ENCODE assay signal across 8 mouse cellular contexts in the genomic region with DNA sequence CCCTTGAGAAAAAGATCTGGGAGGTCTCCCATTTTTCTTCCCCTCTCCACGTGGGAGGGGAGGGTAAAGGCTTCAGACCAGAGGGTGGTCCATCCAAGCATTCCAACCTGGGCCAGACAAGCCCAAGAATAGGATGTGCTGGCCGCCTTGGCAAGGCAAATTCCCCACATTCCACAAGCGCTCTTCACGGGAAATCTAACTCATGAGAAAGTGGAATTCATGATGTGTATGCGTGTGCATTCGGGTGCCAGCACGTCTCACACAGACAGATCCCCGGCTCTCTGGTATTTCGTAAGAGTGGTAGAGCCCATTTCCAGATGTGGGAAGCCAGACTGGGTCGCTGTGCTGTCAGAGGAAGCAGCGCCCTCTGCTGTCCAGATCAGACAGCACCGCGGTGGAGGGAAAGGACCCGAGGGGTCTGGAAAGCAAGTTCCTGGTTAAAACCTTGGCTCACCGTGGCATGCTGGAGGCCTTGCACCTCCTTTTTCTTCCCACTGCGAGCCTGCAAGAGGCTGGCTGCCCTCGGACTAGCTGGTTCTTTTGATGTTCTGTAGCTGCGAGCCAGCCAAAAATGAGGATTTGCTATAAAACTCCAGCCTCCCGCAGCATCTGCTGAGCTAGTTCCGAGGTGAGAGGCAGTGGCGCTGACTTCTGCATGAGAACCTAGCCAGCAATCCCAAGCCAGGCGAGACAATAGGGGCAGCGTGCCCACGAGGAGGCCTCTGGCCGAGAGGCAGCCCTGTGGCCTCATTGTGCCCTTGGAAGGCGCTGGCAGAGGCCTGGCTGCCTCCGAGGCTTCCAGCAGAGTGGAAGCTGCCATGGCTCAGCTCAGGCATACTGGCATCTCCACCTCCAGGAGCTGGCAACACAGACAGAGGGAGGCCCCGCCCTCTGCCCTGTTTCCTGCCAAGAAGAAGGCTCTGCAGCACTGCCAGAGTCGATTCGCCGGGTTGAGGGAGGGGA.
A peak's percentile ranks its signal among the peaks of the same experiment; 100 is the strongest.
DNase-seq lines count a peak whose midpoint lies in the region; ATAC-seq lines count a peak whose summit lies in the region.

No protein-coding gene starts in this region.

- peak; percentile 3 for DNase-seq in c-Kit-negative CD71-positive TER-119-positive erythroid progenitor cells, embryonic 14.5 days (ENCODE audit: low read depth, low spot score)
- peak; percentile 98 for DNase-seq in fibroblast of lung, adult 2 months (ENCODE audit: low read depth)
- DNase-seq in kidney, postnatal 14 days, result peak; percentile 94
- peak; percentile 64 for DNase-seq in liver, embryonic 13.5 days
- DNase-seq in neural tube, embryonic 10.5 days (ENCODE audit: extremely low spot score, low spot score), result peak; percentile 98

- ATAC-seq in CD4-positive, CD25-positive, alpha-beta regulatory T cell, adult 4 months, result peak; percentile 89
- ATAC-seq in heart, embryonic 14.5 days (ENCODE audit: insufficient number of reproducible peaks, insufficient read depth, low FRiP score, low read depth), result peak; percentile 54
- peak; percentile 60 for ATAC-seq in liver, embryonic 13.5 days (ENCODE audit: low read depth)
- ATAC-seq in stomach, embryonic 16.5 days (ENCODE audit: insufficient read depth, low FRiP score), result peak; percentile 71

- H3K4me1 ChIP-seq in heart, embryonic 14.5 days (ENCODE audit: control insufficient read depth in 2 of 2, insufficient read depth in 2 of 2, low read length in 2 of 2), result peaks cover 54 to 73% of the 10 kb centered on the region in 2 experiments
- peaks cover 34% of the 10 kb centered on the region for H3K4me1 ChIP-seq in liver, embryonic 13.5 days (replicated peaks)
- peaks cover 69% of the 10 kb centered on the region for H3K4me1 ChIP-seq in stomach, embryonic 16.5 days (ENCODE audit: control insufficient read depth, insufficient read depth, low read length)

- WGBS in heart, embryonic 14.5 days, result under 1% methylated on average over 31 of the region's 31 CpGs
- 1% methylated on average over 31 of the region's 31 CpGs for WGBS in liver, embryonic 13.5 days (ENCODE audit: insufficient replicate concordance)
- under 1% methylated on average over 31 of the region's 31 CpGs for WGBS in stomach, embryonic 16.5 days

- H3K9ac ChIP-seq in heart, embryonic 14.5 days (ENCODE audit: low read length), result peak overlapping the region; percentile 75
- peak overlapping the region; percentile 52 for H3K9ac ChIP-seq in liver, embryonic 13.5 days
- peak overlapping the region; percentile 77 for H3K9ac ChIP-seq in stomach, embryonic 16.5 days (ENCODE audit: low read length)

- H3K36me3 ChIP-seq in heart, embryonic 14.5 days (ENCODE audit: control insufficient read depth, insufficient read depth, low read length), result no peaks in the 10 kb centered on the region
- no peaks in the 10 kb centered on the region for H3K36me3 ChIP-seq in liver, embryonic 13.5 days
- H3K36me3 ChIP-seq in stomach, embryonic 16.5 days (ENCODE audit: control insufficient read depth, insufficient read depth, low read length), result no peaks in the 10 kb centered on the region

- H3K4me3 ChIP-seq in heart, embryonic 14.5 days (ENCODE audit: control insufficient read depth in 1 of 2, insufficient read depth in 1 of 2, low read depth in 1 of 2, low read length in 2 of 2), result peak overlapping the region; percentile 40 to 47
- H3K4me3 ChIP-seq in liver, embryonic 13.5 days (replicated peaks), result peak overlapping the region; percentile 50
- peak overlapping the region; percentile 50 for H3K4me3 ChIP-seq in stomach, embryonic 16.5 days (replicated peaks; ENCODE audit: low read length)

- no peaks in the 10 kb centered on the region for H3K9me3 ChIP-seq in heart, embryonic 14.5 days (ENCODE audit: control insufficient read depth, low read length)
- H3K9me3 ChIP-seq in liver, embryonic 13.5 days (replicated peaks), result no peaks in the 10 kb centered on the region
- H3K9me3 ChIP-seq in stomach, embryonic 16.5 days (replicated peaks; ENCODE audit: control insufficient read depth, low read length), result no peaks in the 10 kb centered on the region

- H3K4me2 ChIP-seq in heart, embryonic 14.5 days (ENCODE audit: low read length), result peak overlapping the region; percentile 75
- peak overlapping the region; percentile 78 for H3K4me2 ChIP-seq in liver, embryonic 13.5 days
- H3K4me2 ChIP-seq in stomach, embryonic 16.5 days (ENCODE audit: low read depth, low read length), result peak overlapping the region; percentile 74

- H3K27ac ChIP-seq in heart, embryonic 14.5 days (replicated peaks in 1 of 2; ENCODE audit: control insufficient read depth in 1 of 2, insufficient read depth in 1 of 2, low read depth in 2 of 2, low read length in 2 of 2), result peak overlapping the region; percentile 98 to 99
- H3K27ac ChIP-seq in liver, embryonic 13.5 days, result peak overlapping the region; percentile 74
- peak overlapping the region; percentile 98 for H3K27ac ChIP-seq in stomach, embryonic 16.5 days (ENCODE audit: low read length)

- no peaks in the 10 kb centered on the region for H3K27me3 ChIP-seq in heart, embryonic 14.5 days (ENCODE audit: control insufficient read depth, insufficient read depth, low read length)
- H3K27me3 ChIP-seq in liver, embryonic 13.5 days, result 0 out of 2 replicates have a peak, but pooled peaks cover 8% of the 10 kb centered on the region
- H3K27me3 ChIP-seq in stomach, embryonic 16.5 days (ENCODE audit: control insufficient read depth, insufficient read depth, low read length), result no peaks in the 10 kb centered on the region

Comparison
In these comparisons a context has a peak if more than half of its experiments do, and no peak if none do; other contexts are left out.
1. Peak in every context shown above with its lines: DNase-seq, ATAC-seq, H3K4me3 ChIP-seq and H3K27ac ChIP-seq.
2. DNase-seq: peak in every context shown above with its lines; median percentile 98 in fibroblast of lung, adult 2 months; 98 in neural tube, embryonic 10.5 days; 94 in kidney, postnatal 14 days; 64 in liver, embryonic 13.5 days; 3 in c-Kit-negative CD71-positive TER-119-positive erythroid progenitor cells, embryonic 14.5 days.